Mouse (Mus musculus) forebrain, embryonic 12.5 days (tissue): ENCODE data around the gene Odc1. TPM values are rescaled to one million over a fixed set of nuclear protein-coding genes. Genes with fewer than 3 reads are reported as not detected.

Source experiments
- ATAC-seq: fragments of 200-750 bp; cut with Nextera tagmentation; 2 replicates; pipeline ENCODE4 v1.8.0; 2017; ENCODE audit warnings: moderate TSS enrichment; ENCODE audit not compliant: low FRiP score
- H3K27ac ChIP-seq: fragments of 300-500 bp; sonication (generic); 2 replicates; pipeline ENCODE4 v1.5.1; 2016; ENCODE audit warnings: mild to moderate bottlenecking
- H3K27me3 ChIP-seq: fragments of 300-500 bp; sonication (generic); 2 replicates; pipeline ENCODE4 v1.6.1; 2016; ENCODE audit warnings: mild to moderate bottlenecking
- H3K36me3 ChIP-seq: fragments of 300-500 bp; sonication (generic); replicated peaks from 2 replicates; pipeline ENCODE4 v1.6.1; 2016; ENCODE audit warnings: mild to moderate bottlenecking
- H3K4me1 ChIP-seq: fragments of 300-500 bp; sonication (generic); 2 replicates; pipeline ENCODE4 v1.6.1; 2016
- H3K4me2 ChIP-seq: fragments of 300-500 bp; sonication (generic); 2 replicates; pipeline ENCODE4 v1.6.1; 2016; ENCODE audit warnings: mild to moderate bottlenecking, moderate library complexity
- H3K4me3 ChIP-seq: fragments of 300-500 bp; sonication (generic); replicated peaks from 2 replicates; pipeline ENCODE4 v1.5.1; 2016; ENCODE audit warnings: mild to moderate bottlenecking
- H3K9ac ChIP-seq: fragments of 300-500 bp; sonication (generic); 2 replicates; pipeline ENCODE4 v1.6.1; 2016; ENCODE audit warnings: mild to moderate bottlenecking
- H3K9me3 ChIP-seq: fragments of 300-500 bp; sonication (generic); 2 replicates; pipeline ENCODE4 v1.6.1; 2016
- WGBS: fragments of 180-500 bp; shearing (Covaris S2); methylation state at CpG from one replicate; pipeline ENCODE4 v1.1.7; 2016; 5-methylcytosine and 5-hydroxymethylcytosine counted together
- polyA plus RNA-seq: library from polyadenylated mRNA; unstranded; fragments of >200 nt; fragmentation: Nextera tagmentation; extraction: Ambion mirVana; gene quantifications from 2 replicates; pipeline ENCODE4 v1.2.1, GENCODE M21; 2016

Odc1 gene
- polyA plus RNA-seq, 1 experiment from 2014 or later: 318 TPM

DNA sequence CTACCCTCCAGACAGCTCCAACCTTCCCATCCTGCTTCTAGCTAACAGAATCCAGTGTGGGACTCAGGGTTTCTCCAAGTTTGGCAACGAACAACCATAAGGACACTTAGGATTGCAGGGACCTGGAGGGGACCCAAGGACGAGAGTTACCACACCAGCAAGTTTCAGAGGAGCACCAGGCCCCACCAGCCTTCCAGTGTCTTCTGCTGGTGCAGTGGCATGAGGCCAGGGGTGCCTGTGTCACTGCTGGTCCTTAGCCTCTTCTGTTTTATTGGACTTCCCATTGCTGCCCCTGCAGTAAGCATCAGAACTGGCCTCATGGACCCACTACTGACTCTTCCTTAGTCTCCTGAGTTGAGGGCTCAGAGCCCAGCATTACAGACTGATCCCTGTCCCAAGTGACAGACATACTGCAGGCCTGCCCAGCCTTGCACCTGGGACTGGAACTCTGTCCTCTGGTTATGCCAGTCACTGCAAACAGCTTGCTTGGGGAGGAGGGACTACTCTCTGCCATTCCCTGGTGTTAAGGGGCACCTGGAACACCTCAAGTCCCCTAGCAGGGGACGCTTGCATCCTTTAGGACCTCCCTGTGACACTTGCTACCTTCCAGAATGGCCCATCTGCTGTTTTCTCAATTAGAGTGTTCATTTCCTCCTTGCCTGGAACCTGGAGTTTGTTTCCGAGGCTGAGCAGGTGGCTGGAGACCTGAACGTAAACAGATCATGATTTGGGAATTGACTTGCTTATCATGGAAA is 30.7 kb downstream of the Odc1 start:
- Histone ChIP-seq H3K4me1 (peaks cover 5% of the 10 kb centered on the region), H3K4me3 (no peak overlapping the region), H3K4me2 (no peak overlapping the region), H3K9ac (no peak overlapping the region), H3K36me3 (no peaks in the 10 kb centered on the region), H3K27ac (no peak overlapping the region), H3K27me3 (peaks cover 4% of the 10 kb centered on the region; the same call in 1 of the 2 replicates), H3K9me3 (no peaks in the 10 kb centered on the region)
- ATAC-seq: no peak
- 66% methylated on average over 5 of the region's 5 CpGs for WGBS

DNA sequence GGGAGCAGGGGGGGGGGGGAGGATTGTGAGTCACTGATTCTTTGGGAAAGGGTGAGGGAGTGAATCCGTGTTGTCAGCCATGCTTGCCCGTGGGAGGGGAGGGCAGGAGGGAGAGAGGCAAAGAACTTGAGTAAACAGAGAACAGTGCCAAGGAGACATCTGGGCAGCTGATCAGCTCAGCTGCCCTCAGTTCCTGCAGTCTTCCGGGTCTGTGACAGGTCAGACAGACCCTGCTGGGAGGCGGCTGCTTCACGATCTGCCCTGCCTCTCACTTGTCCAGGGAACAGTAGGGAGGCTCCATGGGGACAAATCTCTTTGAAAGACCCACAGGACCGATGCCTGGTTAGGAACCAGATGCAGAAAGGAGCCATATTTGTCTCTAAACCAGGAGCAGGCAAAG is 31.4 kb downstream of the Odc1 start:
- peaks cover 5% of the 10 kb centered on the region for H3K4me1 ChIP-seq
- whole genome bisulfite sequencing: 9% methylated on average over 6 of the region's 6 CpGs
- H3K9me3 ChIP-seq: no peaks in the 10 kb centered on the region
- H3K36me3 ChIP-seq: no peaks in the 10 kb centered on the region
- no peak overlapping the region for H3K27ac ChIP-seq
- ATAC-seq: no peak
- H3K4me3 ChIP-seq: no peak overlapping the region
- H3K9ac ChIP-seq: no peak overlapping the region
- no peak overlapping the region for H3K4me2 ChIP-seq
- peaks cover 4% of the 10 kb centered on the region; the same call in 1 of the 2 replicates for H3K27me3 ChIP-seq

- no peaks in the 10 kb centered on the region for H3K36me3 ChIP-seq
- WGBS: 63% methylated on average over 4 of the region's 4 CpGs
- no peaks in the 10 kb centered on the region for H3K9me3 ChIP-seq
- H3K4me1 ChIP-seq: peaks cover 5% of the 10 kb centered on the region
- H3K27me3 ChIP-seq: peaks cover 4% of the 10 kb centered on the region; the same call in 1 of the 2 replicates
- ATAC-seq: no peak
- no peak overlapping the region for H3K27ac ChIP-seq
- no peak overlapping the region for H3K4me3 ChIP-seq
- no peak overlapping the region for H3K4me2 ChIP-seq
- H3K9ac ChIP-seq: no peak overlapping the region
Measured at GRCm38 (mm10) chr12:17578601-17579000, 34.0 kb downstream of the Odc1 start.

GRCm38 (mm10) chr12:17581001-17581400 is 36.4 kb downstream of the Odc1 start:
- WGBS: 73% methylated on average over 6 of the region's 6 CpGs
- no peaks in the 10 kb centered on the region for H3K9me3 ChIP-seq
- no peaks in the 10 kb centered on the region for H3K36me3 ChIP-seq
- H3K27me3 ChIP-seq: no peaks in the 10 kb centered on the region
- no peak overlapping the region for H3K27ac ChIP-seq
- H3K9ac ChIP-seq: no peak overlapping the region
- H3K4me1 ChIP-seq: peaks cover 10% of the 10 kb centered on the region
- no peak overlapping the region for H3K4me3 ChIP-seq
- ATAC-seq: no peak
- H3K4me2 ChIP-seq: no peak overlapping the region

DNA sequence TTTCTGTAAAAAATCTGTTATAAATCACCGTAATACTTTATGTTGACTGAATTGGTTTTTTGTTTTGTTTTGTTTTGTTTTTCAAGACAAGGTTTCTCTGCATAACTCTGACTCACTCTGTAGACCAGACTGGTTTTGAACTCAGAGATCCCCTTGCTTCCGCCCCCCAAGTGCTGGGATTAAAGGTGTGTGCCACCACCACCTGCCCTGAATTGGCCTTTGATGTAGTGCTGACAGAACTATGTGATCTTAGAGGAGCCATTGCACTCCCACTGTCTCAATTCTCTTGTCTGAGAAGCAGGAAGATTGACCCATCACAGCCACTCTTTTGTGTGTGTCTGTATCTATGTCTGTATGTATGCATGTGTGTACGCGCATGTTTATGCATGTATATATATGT is 37.8 kb downstream of the Odc1 start:
- Histone ChIP-seq H3K4me2 (no peak overlapping the region), H3K9me3 (no peaks in the 10 kb centered on the region), H3K4me1 (peaks cover 6% of the 10 kb centered on the region), H3K36me3 (no peaks in the 10 kb centered on the region), H3K9ac (no peak overlapping the region), H3K27me3 (no peaks in the 10 kb centered on the region), H3K4me3 (no peak overlapping the region), H3K27ac (no peak overlapping the region)
- no peak for ATAC-seq
- WGBS: 97% methylated on average over 4 of the region's 4 CpGs

- WGBS: 40% methylated on average over 3 of the region's 3 CpGs
- H3K4me1 ChIP-seq: peaks cover 6% of the 10 kb centered on the region
- ATAC-seq: peak; percentile 57; the same call in 1 of the 2 replicates
- no peak overlapping the region for H3K4me2 ChIP-seq
- H3K36me3 ChIP-seq: no peaks in the 10 kb centered on the region
- H3K27me3 ChIP-seq: no peaks in the 10 kb centered on the region
- H3K9me3 ChIP-seq: no peaks in the 10 kb centered on the region
- H3K4me3 ChIP-seq: no peak overlapping the region
- H3K9ac ChIP-seq: no peak overlapping the region
- no peak overlapping the region for H3K27ac ChIP-seq
Measured at GRCm38 (mm10) chr12:17583860-17584259, 39.3 kb downstream of the Odc1 start.

GRCm38 (mm10) chr12:17586011-17586410 is 41.4 kb downstream of the Odc1 start:
- no peak overlapping the region for H3K4me2 ChIP-seq
- H3K27me3 ChIP-seq: no peaks in the 10 kb centered on the region
- no peaks in the 10 kb centered on the region for H3K36me3 ChIP-seq
- H3K27ac ChIP-seq: no peak overlapping the region
- H3K9ac ChIP-seq: no peak overlapping the region
- H3K4me3 ChIP-seq: no peak overlapping the region
- no peaks in the 10 kb centered on the region for H3K9me3 ChIP-seq
- no peak for ATAC-seq
- 76% methylated on average over 3 of the region's 3 CpGs for WGBS
- H3K4me1 ChIP-seq: peaks cover 6% of the 10 kb centered on the region

DNA sequence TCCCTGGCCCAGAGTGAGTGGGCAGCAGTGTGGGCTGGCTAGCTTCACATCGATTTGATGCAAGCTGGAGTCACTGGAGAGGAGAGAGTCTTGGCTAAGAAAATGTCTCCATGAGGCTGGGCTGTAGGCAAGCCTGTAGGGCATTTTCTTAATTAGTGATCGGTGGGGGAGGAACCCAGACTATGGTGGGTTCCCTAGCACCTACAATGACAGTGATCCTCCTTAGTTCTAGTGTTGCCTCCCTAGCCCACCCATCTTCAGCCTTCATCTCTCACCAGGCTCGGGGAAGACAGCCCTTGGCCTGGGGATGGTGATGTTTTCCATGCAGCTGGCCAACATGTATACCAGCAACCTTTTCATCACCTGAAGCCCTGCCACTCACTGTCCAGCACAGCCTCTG is 43.8 kb downstream of the Odc1 start:
- Histone ChIP-seq H3K36me3 (no peaks in the 10 kb centered on the region), H3K27me3 (no peaks in the 10 kb centered on the region), H3K9me3 (no peaks in the 10 kb centered on the region), H3K9ac (no peak overlapping the region), H3K27ac (no peak overlapping the region), H3K4me3 (no peak overlapping the region), H3K4me1 (peaks cover 6% of the 10 kb centered on the region), H3K4me2 (no peak overlapping the region)
- no peak for ATAC-seq
- 91% methylated on average over 3 of the region's 3 CpGs for WGBS

GRCm38 (mm10) chr12:17588906-17589612 is 44.5 kb downstream of the Odc1 start:
- H3K4me2 ChIP-seq: no peak overlapping the region
- H3K36me3 ChIP-seq: no peaks in the 10 kb centered on the region
- no peaks in the 10 kb centered on the region for H3K9me3 ChIP-seq
- ATAC-seq: no peak
- H3K9ac ChIP-seq: no peak overlapping the region
- H3K4me3 ChIP-seq: no peak overlapping the region
- H3K4me1 ChIP-seq: peaks cover 2% of the 10 kb centered on the region; the same call in 1 of the 2 replicates
- no peaks in the 10 kb centered on the region for H3K27me3 ChIP-seq
- no peak overlapping the region for H3K27ac ChIP-seq
- WGBS: 92% methylated on average over 7 of the region's 7 CpGs

DNA sequence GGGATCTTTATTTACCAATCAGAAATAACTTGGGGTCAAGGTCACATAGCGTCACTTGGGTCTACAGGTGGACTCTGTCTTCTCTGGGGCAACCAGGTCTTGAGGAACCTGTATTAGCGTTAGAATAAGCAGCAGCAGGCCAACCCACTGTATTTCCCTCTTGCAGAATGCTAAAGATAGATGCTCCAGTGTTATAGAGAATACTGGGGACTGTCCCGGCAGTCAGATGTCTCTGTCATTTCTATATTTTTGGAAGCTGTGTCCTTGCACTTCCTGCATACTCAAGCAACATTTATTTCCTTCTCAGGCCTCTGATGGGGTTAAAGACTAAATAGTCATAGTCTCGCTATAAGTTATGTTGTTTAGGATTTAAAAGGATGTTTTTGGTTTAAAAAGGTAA is 46.7 kb downstream of the Odc1 start:
- no peak for ATAC-seq

DNA sequence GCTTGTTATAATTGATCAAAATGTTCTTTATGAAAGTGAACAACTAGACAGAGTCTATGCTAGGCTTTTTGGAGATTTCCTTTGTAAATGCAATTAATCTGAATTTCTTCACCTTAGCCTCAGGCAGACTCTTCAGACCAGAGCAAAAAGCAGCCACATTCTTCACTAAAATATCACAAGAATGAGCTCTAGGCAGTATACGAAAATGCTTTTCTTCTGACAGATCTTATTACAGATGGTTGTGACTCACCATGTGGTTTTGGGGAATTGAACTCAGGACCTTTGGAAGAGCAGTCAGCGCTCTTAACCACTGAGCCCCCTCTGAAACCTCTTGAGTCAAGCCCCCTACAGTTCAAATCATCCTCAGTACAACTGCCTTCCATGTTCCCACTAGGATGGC is 49.4 kb downstream of the Odc1 start:
- H3K36me3 ChIP-seq: no peaks in the 10 kb centered on the region
- no peak overlapping the region for H3K4me2 ChIP-seq
- H3K9ac ChIP-seq: no peak overlapping the region
- H3K9me3 ChIP-seq: no peaks in the 10 kb centered on the region
- H3K27ac ChIP-seq: no peak overlapping the region
- no peak overlapping the region for H3K4me3 ChIP-seq
- H3K27me3 ChIP-seq: no peaks in the 10 kb centered on the region
- no peak for ATAC-seq
- WGBS: 85% methylated on average over 2 of the region's 2 CpGs
- H3K4me1 ChIP-seq: no peaks in the 10 kb centered on the region

More for the DNA sequence above, 46.7 kb downstream of the Odc1 start:
- 89% methylated on average over 4 of the region's 4 CpGs for WGBS
- H3K4me1 ChIP-seq: no peaks in the 10 kb centered on the region
- H3K36me3 ChIP-seq: no peaks in the 10 kb centered on the region
- no peak overlapping the region for H3K4me2 ChIP-seq
- no peaks in the 10 kb centered on the region for H3K9me3 ChIP-seq
- H3K4me3 ChIP-seq: no peak overlapping the region
- H3K9ac ChIP-seq: no peak overlapping the region
- H3K27ac ChIP-seq: no peak overlapping the region
- no peaks in the 10 kb centered on the region for H3K27me3 ChIP-seq

GRCm38 (mm10) chr12:17594701-17595100 is 50.1 kb downstream of the Odc1 start:
- H3K9me3 ChIP-seq: no peaks in the 10 kb centered on the region
- WGBS: 89% methylated on average over 4 of the region's 4 CpGs
- no peaks in the 10 kb centered on the region for H3K27me3 ChIP-seq

GRCm38 (mm10) chr12:17595166-17595565 is 50.6 kb downstream of the Odc1 start:
- H3K4me2 ChIP-seq: no peak overlapping the region
- H3K4me1 ChIP-seq: no peaks in the 10 kb centered on the region
- no peaks in the 10 kb centered on the region for H3K9me3 ChIP-seq
- ATAC-seq: no peak
- H3K27me3 ChIP-seq: no peaks in the 10 kb centered on the region
- no peak overlapping the region for H3K27ac ChIP-seq
- H3K9ac ChIP-seq: no peak overlapping the region
- H3K36me3 ChIP-seq: no peaks in the 10 kb centered on the region
- 100% methylated on average over 1 of the region's 1 CpGs for WGBS
- H3K4me3 ChIP-seq: no peak overlapping the region

More at GRCm38 (mm10) chr12:17594701-17595100, 50.1 kb downstream of the Odc1 start:
- no peak overlapping the region for H3K27ac ChIP-seq
- no peak overlapping the region for H3K4me3 ChIP-seq
- H3K36me3 ChIP-seq: no peaks in the 10 kb centered on the region
- no peak for ATAC-seq
- no peak overlapping the region for H3K4me2 ChIP-seq
- no peaks in the 10 kb centered on the region for H3K4me1 ChIP-seq
- no peak overlapping the region for H3K9ac ChIP-seq
